Mouse (Mus musculus) liver, adult 2 months (tissue): ENCODE data around the gene Gm44965.

Experiments
- CTCF ChIP-seq: fragments of 200-500 bp; IDR thresholded peaks from 2 replicates; pipeline ENCODE4 v1.5.1; 2011; ENCODE audit warnings: low read depth, low read length, control low read depth
- POLR2A ChIP-seq: fragments of 200-500 bp; IDR thresholded peaks from 2 replicates; pipeline ENCODE4 v1.6.1; 2011; ENCODE audit warnings: low read length, control low read depth; ENCODE audit not compliant: insufficient read depth; ENCODE audit errors: extremely low read depth

GRCm38 (mm10) chr6:48565693-48566310 is 27.9 kb upstream of the Gm44965 start:
- TF ChIP-seq CTCF (no peak), POLR2A (no peak)
